Mouse (Mus musculus) thymus, postnatal 0 days (tissue): ENCODE results near the gene Otub1. TPM values are rescaled to one million over a fixed set of nuclear protein-coding genes. Genes with fewer than 3 reads are reported as not detected.

Source experiments
- DNase-seq: peaks from one replicate; pipeline ENCODE4 v3.0.0-alpha.2; 2015; ENCODE audit warnings: low spot score
- polyA plus RNA-seq: library from polyadenylated mRNA; unstranded; fragments of >200 nt; fragmentation: Nextera tagmentation; extraction: Ambion mirVana; gene quantifications from 2 replicates; pipeline ENCODE4 v1.2.1, GENCODE M21; 2015

Gene Otub1
- polyA plus RNA-seq, 1 experiment from 2014 or later = 166 TPM

DNA sequence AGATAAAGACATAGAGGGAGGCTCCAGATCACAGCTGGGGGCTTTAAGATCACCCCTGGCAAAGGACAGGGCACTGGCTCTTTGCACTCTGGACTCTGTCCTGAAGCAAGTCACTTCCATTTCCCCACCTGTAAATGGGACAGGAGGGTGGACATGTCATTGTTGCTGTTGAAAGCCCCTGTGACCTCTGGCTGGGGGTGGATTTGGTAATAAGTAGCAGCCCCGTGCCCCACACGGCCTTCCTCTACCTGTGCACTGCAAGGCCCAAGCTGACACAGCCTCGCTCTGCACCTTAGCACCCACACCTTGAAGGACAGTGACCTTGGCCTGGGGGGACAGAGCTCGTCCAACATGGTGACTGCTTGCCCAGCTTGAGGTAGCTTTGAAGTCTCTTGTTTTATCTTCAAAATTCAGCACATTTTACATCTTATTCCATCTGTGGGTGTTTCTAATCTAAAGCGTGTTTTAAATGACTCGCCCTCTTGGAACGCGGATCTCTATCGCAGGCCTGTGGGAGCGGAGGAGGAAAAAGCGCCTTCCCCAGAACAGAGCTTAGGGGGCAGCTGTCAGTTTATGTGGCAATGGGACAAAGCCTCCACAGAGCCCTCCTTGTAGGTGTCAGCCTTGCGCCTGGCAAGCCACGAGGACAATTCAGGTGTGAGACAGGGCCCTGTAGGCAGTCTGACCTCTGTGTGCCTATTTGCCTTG, 28.2 kb downstream of the Otub1 start:
- no peak for DNase-seq

DNA sequence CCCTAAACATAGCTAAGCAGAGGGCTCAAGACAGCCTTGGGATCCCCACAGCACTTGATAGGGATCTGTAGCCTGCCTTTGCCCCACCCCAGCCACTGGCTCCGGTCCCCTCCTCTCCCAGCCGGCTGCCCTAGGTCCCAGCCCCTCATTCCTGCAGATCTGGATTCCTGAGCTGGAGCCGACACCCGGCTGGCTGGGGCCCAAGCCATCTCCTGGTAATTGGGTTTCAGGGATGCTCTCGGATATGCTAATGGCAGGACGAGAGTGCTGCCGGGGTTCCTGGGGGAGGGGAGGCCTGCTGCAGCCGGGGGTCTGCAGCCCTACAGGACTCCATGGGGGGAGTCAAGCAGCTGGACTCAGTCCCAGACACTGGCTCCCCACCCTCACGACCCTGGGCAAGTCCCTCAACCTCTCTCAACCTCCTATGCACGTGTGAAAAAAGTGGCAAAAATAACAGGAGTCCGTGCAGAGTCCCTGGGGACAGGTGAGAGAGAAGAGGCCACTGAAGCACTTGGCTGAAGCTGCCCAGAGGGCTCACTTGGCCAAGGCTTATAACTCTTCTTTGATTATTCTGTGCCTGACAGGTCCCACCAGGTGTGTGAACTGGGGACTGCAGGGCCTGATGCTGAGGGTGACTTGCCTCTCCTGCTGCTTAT, 29.9 kb downstream of the Otub1 start:
- no peak for DNase-seq

DNA sequence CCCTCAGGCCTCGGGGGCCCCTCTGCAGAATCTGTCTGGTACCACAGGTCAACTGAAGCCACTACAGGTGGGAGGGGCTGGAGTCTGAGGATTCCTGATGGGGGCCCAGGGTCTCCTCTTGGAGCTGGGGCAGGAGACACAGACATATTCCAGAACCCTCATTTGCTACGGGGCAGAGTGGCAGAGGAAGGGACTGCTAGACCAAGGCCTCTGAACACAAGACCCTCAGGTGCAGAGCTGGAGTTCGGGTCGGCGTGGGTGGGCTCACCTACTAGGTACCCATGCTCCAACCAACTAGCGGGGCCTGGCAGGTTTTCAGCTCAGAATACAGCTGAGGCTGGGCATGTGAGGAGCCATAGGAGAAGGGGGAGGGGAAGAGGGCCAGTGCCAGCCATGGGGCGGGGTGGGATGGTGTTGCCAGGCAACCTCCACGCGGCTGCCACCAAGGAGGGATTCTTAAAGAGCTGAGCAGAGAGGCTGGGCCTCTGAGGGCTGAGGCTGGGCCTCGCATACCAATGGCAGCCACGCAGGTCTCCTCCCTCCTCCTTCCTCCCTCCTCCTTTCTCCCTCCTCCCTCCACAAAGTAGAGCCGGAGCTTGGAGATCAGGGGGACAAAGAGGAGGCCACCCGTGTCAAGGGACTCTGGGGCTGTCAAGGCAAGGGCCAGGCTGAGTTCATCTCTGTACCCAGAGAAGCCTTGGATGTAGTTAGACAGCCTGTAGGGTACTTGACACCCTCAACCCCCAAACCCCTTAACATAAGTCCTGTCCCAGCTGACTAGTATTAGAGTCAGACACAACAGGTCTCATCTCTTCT, 33.9 kb downstream of the Otub1 start:
- DNase-seq = no peak

DNA sequence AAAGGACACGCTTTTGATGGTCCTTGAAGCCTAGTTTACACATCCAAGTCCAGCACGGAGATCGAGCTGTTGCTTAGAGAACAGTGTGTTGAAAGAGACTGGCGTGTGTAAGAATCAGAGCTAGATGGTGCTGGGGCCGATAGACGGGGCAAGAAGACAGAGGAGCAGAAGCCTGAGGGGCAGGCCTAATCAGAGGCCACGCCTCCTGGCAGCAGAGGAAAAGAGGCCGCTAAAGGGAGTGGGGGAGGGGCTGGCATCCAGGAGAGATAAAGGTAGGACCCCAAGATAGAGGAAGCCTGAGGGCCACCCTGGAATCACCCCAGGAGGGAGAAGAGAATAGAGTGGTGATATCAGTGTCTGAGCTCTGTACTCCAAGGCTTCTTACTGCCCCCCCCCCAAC, 34.7 kb downstream of the Otub1 start:
- DNase-seq = no peak

DNA sequence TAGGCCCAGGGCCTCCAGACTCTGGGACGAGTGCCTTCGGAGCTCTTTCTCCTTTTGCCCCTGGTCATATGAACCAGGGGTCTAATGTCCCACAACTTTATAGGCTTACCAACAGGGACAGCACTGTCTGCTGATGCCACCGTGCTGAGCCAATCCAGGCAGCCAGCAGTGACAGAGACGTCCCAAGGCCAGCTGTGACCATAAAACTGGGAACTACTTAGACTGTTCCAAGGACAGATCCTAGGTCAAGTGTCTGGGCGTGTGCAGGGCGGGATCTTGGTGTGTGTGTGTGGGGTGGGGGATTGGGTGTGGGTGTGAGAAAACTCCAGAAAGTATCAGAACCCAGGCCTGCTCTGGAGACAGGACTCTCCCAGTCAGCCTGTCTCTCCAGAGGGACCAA, 35.2 kb downstream of the Otub1 start:
- no peak for DNase-seq

DNA sequence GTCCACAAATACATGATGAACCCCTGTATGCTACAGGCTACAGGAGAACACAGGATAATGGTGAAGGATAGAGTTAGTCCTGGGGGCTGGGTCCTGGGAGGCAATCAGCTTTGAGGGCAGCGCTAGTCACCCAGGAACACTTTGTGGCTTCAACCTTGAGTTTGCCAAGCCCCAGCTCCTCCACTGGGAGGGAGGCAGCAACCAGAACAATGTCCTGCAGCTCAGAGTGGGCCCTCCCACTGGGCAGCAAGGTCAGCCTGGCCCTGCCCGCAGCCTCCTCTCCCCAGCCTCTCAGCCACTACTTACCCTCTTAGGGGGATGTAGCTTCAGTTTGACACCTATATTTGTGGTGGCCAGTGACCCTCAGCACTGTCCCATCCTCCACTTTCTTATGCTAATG, 37.7 kb downstream of the Otub1 start:
- DNase-seq = no peak

DNA sequence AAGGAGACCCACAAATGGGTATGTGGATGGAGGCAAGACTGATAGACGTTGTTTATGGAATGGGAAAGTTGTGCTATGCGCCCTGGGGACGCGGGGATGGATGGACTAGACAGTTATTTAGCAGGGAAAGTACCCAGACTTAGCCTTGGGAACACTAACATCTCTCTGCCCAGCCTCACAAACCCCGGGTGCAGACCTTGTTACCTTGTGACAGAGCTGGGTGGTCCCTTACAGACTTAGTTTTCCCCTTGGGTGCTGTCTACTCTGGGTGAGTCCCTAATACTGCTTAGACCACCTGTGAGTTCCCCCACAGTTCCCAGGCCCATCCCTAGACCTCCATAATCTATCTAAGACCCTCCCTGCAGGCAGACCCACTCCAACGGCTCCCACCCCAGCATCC, 39.3 kb downstream of the Otub1 start:
- no peak for DNase-seq

DNA sequence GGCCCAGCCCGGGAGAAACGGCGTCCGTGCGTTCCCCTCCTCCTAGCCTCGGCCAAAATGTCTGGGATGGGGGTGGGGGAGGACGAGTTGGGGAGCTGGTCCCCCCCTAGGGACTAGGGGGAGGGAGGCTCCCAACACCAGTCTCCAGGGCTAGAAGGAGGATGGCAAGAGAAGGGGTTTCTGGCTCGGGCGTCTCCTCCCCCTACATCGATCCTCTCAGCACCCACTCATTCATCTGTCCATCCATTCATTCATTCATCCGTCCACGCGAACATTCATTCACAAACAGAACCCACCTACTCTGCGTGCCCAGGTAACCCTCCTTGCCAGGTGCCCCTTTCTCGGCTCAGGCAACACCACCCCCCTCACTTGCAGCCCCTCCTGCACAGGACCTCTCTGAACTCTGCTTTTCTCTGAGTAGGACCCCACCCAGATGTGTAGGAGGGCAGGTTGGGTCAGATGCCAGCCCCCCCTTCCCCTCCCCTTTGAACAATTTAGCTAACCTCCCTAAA, 39.9 kb downstream of the Otub1 start:
- no peak for DNase-seq

DNA sequence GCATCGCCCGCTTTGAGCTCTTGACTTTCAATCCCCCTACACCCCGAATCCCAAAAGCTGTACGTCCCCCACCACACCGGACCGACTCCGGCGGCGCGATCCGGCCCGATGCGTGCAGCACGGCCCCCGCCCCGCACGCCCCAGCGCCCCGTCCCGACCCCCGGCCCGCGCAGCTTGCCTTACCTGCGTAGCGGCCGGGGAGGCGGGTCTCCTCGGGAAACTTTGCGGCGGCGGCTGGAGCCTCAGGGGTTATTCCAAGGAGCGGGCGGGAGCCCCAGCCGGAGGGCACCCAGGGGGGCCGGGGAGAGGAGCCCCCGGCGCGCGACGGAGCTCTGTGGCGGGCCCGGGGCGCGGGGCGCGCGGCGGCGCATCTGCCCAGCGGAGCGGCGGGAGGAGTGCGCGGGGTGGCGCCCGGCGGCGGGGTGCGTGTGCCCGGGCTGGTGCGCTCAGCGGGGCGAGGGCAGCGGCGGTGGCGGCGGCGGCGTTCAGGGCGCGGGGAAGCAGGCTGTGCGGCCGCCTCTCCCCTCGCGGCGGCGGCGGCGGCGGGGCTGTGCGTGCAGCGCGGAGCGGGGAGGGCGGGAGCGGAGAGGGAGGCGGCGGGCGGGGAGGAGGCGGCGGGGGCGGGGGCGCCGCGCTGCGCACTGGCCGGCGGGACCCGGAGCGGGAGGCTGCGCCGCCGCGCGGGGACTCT, 40.5 kb downstream of the Otub1 start:
- peak; percentile 22 for DNase-seq

DNA sequence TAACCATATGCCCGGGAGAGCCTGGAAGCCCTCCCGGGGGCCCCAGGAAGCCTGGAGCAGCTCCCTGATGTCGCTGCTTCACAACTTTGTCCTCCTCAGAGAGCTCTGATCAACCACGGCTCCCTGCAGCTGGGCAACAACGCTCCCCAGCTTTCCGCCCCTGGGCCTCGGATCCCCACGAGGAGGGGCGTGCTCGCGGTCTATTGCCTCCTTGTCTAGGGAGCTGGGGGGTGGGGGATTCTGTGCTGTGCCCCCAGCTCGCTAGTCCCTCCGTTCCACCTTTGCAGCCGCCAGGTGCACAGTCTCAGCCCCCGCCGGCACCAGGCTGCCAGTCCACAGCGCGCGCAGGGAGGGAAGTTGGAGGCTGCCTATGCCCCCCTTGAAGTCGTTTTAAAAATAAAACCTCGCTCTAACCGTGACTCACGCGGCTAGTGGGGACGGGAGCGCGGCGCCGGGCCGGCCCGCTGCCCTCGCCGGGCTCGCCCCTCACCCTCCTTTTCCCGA, 41.2 kb downstream of the Otub1 start:
- peak; percentile 68 for DNase-seq

DNA sequence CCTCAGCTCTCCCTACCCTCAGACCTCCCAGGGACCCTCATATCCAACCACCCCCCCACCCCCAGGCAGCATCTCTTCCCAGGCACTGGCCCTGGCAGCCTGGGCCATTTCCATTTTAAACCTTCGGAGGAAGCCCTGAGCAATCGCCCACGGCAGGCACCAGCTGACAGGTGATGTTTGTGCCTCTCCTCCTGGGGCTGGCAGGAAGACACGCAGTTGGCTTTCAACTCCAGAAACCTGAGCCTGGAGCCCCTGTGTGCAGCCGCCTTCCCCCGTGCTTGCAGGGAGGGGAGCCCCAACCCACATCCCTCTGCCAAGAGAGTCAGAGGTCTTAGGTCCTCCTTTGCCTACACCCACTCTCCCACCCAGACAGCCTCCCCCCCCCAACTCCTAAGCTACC, 41.9 kb downstream of the Otub1 start:
- DNase-seq = peak; percentile 78

DNA sequence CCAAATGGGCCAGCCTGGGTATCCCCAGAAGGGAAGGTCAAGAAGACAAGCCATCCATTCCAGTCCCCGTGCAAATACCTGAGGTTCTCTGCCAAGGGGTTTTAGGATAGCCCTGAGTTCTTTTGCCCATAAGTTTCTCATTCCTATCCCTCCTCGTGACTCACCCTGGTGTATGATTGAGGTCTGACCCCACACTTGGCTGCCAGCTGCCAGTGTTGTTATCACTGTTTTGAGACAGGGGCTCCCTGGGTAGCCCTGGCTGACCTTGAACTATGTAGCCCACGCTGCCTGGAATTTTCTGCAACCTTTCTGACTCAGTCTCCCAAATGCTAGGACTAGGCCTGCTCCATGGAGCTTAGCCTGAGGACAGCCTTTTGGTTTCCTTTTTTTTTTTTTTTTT, 45.1 kb downstream of the Otub1 start:
- no peak for DNase-seq

DNA sequence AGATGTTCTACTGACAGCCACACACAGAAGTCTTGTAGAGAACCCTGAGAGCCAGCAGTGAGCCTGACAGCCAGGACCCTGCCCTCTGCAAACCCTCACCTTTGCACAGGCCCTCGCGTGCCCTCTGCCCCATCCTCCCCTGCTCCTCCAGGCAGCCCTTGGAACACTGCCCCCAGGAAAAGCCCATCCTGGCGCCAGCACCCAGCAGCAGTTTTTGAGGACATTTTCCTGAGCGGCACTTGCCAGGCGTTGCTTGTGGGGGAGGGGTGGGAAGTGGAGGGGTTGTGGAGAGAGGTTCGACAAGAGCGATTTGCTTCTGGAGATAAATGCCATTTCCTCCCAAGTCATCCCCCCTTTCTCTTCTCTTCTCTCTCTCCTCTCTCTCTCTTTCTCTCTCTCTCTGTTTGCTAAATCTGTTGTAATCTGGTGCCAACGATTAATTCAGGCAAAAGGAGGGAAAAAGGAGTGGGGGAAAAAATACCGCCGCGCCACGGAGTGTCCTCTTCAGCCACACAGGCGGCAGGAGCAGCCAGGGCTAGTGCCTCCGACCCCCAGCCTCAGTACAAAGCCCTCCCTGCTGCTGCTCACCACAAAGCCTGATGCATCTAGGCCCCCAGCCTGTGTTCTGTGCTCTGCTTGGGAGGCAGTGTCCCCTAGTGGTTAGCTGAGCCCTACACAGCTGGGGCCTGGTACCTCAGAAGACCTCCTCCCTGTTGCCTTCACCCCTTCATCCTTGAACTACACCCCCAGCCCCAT, 45.8 kb downstream of the Otub1 start:
- peak; percentile 58 for DNase-seq

DNA sequence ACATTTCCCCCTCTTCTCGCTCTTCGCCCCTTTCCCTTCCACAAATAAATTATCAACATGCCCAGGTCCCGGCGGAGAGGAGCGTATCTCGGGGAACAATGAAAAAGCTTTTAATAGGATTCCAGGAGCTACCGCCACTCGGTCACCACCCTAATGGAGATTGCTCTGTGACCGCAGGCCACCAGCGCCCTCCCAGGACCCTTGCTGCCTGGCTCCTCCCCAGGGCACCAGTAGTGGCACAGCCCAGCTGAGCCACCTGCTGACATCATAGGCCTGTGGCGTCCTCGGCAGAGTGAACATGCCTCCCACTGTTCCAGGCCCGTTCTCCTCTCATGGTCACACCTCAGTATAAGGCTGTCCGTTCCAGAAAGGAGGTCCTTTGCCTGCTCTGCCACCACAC, 48.4 kb downstream of the Otub1 start:
- DNase-seq = no peak

DNA sequence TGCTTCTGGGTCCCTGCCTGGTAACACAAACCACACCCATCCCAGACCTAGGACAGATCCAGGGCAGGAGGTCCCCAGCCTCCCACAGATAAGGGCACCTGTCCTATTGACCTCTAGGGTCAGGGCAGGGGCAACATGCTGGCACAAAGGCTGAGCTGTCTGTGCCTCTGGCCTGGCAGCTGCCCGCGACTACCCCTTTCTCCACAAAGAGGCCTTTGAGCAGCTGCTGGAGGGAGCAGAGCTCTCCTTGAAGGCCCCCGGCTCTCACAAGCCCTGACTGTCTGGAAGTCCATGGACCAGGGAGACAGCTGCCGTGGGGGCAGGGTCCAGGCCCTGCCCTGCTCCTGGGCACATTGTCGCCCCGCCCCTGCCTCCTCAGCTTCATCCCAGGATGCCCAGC, 50.9 kb downstream of the Otub1 start:
- DNase-seq = no peak

DNA sequence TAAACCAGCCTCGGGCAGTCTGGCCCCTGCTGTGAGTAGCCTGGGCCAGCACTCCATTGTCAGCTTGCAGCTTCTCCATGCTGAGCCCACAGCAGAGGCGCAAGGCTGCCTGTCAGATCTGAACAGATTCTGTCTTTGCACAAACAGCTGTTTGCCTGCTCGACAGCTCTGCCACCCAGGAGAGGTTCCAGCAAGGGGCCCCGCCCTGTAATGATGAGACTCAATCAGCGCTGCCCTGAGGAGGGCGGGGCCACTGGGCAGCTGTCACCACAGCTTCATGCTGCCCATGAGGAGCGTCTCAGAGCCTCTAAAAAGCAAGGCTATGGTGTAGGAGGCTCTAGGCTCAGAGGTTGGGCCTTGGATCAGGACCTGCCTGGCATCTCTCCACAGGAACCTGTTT, 52.9 kb downstream of the Otub1 start:
- no peak for DNase-seq

DNA sequence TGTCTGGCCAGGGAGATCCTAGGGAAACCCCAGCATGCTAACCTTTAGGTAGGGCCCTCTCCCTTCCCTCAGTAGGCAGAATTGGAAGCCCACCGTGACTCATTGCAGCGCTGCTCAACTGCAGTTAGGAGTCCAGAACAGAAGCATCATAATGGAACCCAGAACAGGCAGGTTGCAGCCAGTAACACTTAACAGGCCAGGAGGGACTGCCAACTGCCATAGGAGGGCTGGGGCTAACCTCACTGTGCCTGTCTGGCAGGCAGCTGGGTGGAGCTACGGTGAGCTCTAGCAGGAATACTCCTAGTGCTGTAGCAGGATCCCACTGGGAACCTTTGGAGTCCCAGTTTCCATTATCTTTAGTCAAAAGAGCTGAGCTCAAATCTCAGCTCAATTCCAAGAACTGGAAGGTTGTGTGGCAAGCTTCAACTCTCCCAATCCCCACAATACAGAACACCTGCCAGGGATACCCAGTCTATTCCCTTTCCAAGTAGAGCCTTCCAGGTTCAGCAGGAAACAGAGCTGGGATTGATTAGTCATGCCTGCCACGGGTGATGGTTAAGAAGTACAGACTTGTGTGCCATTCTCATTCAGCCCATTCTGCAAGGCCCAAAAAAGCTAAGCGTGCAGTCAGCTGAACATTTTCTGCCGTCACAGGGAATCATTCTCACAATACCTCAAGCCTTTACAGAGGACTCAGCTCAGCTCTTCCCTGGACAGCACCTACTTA, 54.0 kb downstream of the Otub1 start:
- no peak for DNase-seq

DNA sequence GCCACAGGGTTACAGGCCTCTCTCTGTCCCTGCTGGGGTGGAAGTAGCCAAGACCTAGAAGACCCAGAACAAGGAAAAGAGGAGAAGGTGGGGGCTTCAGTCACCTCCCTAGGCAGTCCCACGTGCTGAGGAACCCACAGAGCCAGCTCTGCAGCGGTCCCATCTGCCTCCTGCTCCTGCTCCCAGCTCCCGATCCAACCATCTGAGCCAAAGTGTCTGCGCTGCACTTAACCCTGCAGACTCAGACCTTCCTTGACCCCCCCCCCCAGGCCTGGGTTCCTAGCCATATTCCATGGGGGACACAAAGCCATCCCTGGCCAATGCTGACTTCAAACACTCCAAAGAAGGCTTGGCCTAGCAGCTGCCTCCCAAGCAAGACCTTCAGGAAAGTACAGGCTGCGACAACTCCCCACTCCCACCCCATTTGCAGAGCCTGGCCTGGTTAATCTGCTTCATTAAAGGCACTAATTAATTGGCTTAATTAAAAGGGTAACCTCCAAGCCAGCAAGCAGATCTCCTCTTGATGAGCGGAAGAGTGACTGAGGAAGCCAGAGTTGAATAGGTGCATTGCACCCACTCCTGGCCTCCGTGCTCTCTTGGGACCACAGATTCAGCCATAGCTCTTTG, 54.7 kb downstream of the Otub1 start:
- no peak for DNase-seq

DNA sequence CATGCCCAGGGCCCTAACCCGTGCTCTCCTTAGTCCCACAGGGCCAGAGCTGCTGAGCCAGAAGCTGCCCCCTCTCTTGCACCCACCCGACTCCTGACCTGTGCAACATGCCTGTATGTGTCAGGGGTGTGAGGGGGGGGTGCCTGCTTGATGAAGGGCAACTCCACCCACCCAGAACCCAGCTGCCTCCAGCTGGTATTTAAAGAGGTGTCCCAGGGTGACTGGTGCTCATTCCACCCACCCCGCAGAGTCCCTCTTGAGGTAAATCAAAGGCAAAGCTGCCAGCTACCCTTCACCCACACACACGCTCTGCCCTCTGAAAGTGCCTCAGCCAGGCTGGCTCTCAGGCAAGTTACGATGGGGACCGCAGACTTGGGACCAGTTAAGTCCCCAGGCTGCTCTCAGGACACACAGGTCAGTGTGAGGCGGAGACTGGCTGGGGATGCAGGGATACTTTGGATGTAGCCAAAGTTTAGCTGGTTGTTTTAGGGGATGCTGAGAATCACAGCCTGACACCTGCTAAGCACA, 56.9 kb downstream of the Otub1 start:
- DNase-seq = peak; percentile 28
